In genomic region chr11:5260942-5261459, GRCm38 (mm10) we compare ENCODE assay signal across 8 mouse cellular contexts. TPM values are rescaled to one million over a fixed set of nuclear protein-coding genes. Genes with fewer than 3 reads are reported as not detected.
A peak's percentile ranks its signal among the peaks of the same experiment; 100 is the strongest.
DNase-seq lines count a peak whose midpoint lies in the region; ATAC-seq lines count a peak whose summit lies in the region.

No protein-coding gene starts in this region.

- no peaks in the 10 kb centered on the region; the same call in 1 of the 2 replicates for H3K9me3 ChIP-seq in heart, embryonic 16.5 days (replicated peaks; ENCODE audit: control insufficient read depth, low read length)
- H3K9me3 ChIP-seq in stomach, embryonic 14.5 days (ENCODE audit: control insufficient read depth, low read depth, low read length): no peaks in the 10 kb centered on the region

- ATAC-seq in heart, embryonic 16.5 days (replicated peaks; ENCODE audit: extremely low read depth, insufficient read depth, low FRiP score): peak; percentile 42
- ATAC-seq in megakaryocyte progenitor cell, adult 5-6 weeks (replicated peaks; ENCODE audit: poor library complexity): 0 out of 2 replicates have a peak, but pooled peaks have one; percentile 25
- peak; percentile 30 for ATAC-seq in stomach, embryonic 14.5 days (ENCODE audit: insufficient number of reproducible peaks, insufficient read depth, low FRiP score, low read depth)

- H3K36me3 ChIP-seq in heart, embryonic 16.5 days (ENCODE audit: control insufficient read depth, insufficient read depth): no peaks in the 10 kb centered on the region
- H3K36me3 ChIP-seq in stomach, embryonic 14.5 days (ENCODE audit: control insufficient read depth, insufficient read depth, low read length): no peaks in the 10 kb centered on the region

- no peaks in the 10 kb centered on the region for H3K27me3 ChIP-seq in heart, embryonic 16.5 days (ENCODE audit: control insufficient read depth, insufficient read depth, low read length)
- H3K27me3 ChIP-seq in stomach, embryonic 14.5 days (ENCODE audit: control insufficient read depth, insufficient read depth, low read length): no peaks in the 10 kb centered on the region

- DNase-seq in CD4-positive, CD25-positive, alpha-beta regulatory T cell, adult 2 months (ENCODE audit: low read depth, low spot score): peak; percentile 68
- DNase-seq in T-cell, adult 2 months (ENCODE audit: low spot score): peak; percentile 45
- DNase-seq in embryo, embryonic 9.5 days (ENCODE audit: extremely low spot score): peak; percentile 61
- DNase-seq in kidney, postnatal 36 days: peak; percentile 48 to 72
- no peak for DNase-seq in left cerebral cortex, adult 18-20 months (ENCODE audit: low spot score in 2 of 2)

- H3K4me2 ChIP-seq in heart, embryonic 16.5 days (ENCODE audit: low read depth, low read length): peak overlapping the region; percentile 81
- H3K4me2 ChIP-seq in stomach, embryonic 14.5 days (replicated peaks; ENCODE audit: low read depth, low read length): peak overlapping the region; percentile 65

- WGBS in heart, embryonic 16.5 days: 1% methylated on average over 42 of the region's 42 CpGs
- 2% methylated on average over 41 of the region's 42 CpGs for WGBS in stomach, embryonic 14.5 days

- H3K4me3 ChIP-seq in heart, embryonic 16.5 days (ENCODE audit: low read length): peak overlapping the region; percentile 81
- peak overlapping the region; percentile 78 for H3K4me3 ChIP-seq in stomach, embryonic 14.5 days (ENCODE audit: low read depth, low read length)

- H3K4me1 ChIP-seq in heart, embryonic 16.5 days (ENCODE audit: control insufficient read depth, insufficient read depth, low read length): peaks cover 52% of the 10 kb centered on the region
- peaks cover 17% of the 10 kb centered on the region for H3K4me1 ChIP-seq in stomach, embryonic 14.5 days (ENCODE audit: control insufficient read depth, insufficient read depth, low read length)

- peak overlapping the region; percentile 87 for H3K27ac ChIP-seq in heart, embryonic 16.5 days (ENCODE audit: low read length)
- peak overlapping the region; percentile 67; the same call in 1 of the 2 replicates for H3K27ac ChIP-seq in stomach, embryonic 14.5 days (ENCODE audit: low read length)

- peak overlapping the region; percentile 88 for H3K9ac ChIP-seq in heart, embryonic 16.5 days (ENCODE audit: low read length)
- H3K9ac ChIP-seq in stomach, embryonic 14.5 days (replicated peaks; ENCODE audit: low read depth, low read length): peak overlapping the region; percentile 78

RNA-seq across cellular contexts. Expression of gene Kremen1, which starts 0.4 kb away (rescaled TPM):
- 28.1 and 34.0 TPM in 2 replicates for polyA plus RNA-seq in heart, embryonic 16.5 days (2015; fragmentation: Nextera tagmentation; extraction: Ambion mirVana)
- 2.0 and 3.2 TPM in 2 replicates for total RNA-seq in megakaryocyte progenitor cell, adult 5-6 weeks (2015)
- 1.9 and 2.1 TPM in 2 replicates for total RNA-seq in megakaryocyte progenitor cell, adult 5-6 weeks (2017)
- 16.1 and 17.4 TPM in 2 replicates for polyA plus RNA-seq in stomach, embryonic 14.5 days (2014; fragmentation: Nextera tagmentation; extraction: Ambion mirVana)
- total RNA-seq in left cerebral cortex, adult 18-20 months (2021): 10 to 100 TPM; 14.4 to 16.4 TPM

Comparison
In these comparisons a context has a peak if more than half of its experiments do, and no peak if none do; other contexts are left out.
1. DNase-seq: peak in CD4-positive, CD25-positive, alpha-beta regulatory T cell, adult 2 months (single experiment), T-cell, adult 2 months (single experiment), embryo, embryonic 9.5 days (single experiment) and kidney, postnatal 36 days (2 of 2); none in left cerebral cortex, adult 18-20 months (0 of 2).
2. Peak in every context shown above with its lines, with median percentiles within 50 percentile points of each other: ATAC-seq.